Mouse (Mus musculus) stomach, postnatal 0 days (tissue): Measurements from ENCODE around the gene Siae. TPM values are rescaled to one million over a fixed set of nuclear protein-coding genes. Genes with fewer than 3 reads are reported as not detected.

Experiments
- ATAC-seq: fragments of 200-750 bp; cut with Nextera tagmentation; 2 replicates; pipeline ENCODE4 v1.8.0; 2017; ENCODE audit not compliant: low FRiP score, low TSS enrichment
- DNase-seq: peaks from one replicate; pipeline ENCODE4 v3.0.0-alpha.2; 2016; ENCODE audit warnings: low spot score
- H3K27ac ChIP-seq: fragments of 300-500 bp; sonication (generic); replicated peaks from 2 replicates; pipeline ENCODE4 v1.5.1; 2014; ENCODE audit warnings: mild to moderate bottlenecking, control low read depth
- H3K27me3 ChIP-seq: fragments of 300-500 bp; sonication (generic); 2 replicates; pipeline ENCODE4 v1.6.1; 2014; ENCODE audit warnings: low read length; ENCODE audit not compliant: control insufficient read depth, insufficient read depth
- H3K36me3 ChIP-seq: fragments of 300-500 bp; sonication (generic); 2 replicates; pipeline ENCODE4 v1.6.1; 2014; ENCODE audit warnings: low read length, mixed read lengths; ENCODE audit not compliant: control insufficient read depth, insufficient read depth
- H3K4me1 ChIP-seq: fragments of 300-500 bp; sonication (generic); replicated peaks from 2 replicates; pipeline ENCODE4 v1.6.1; 2014; ENCODE audit warnings: antibody characterized with exemption; ENCODE audit not compliant: control insufficient read depth, insufficient read depth
- H3K4me2 ChIP-seq: fragments of 300-500 bp; sonication (generic); replicated peaks from 2 replicates; pipeline ENCODE4 v1.6.1; 2014; ENCODE audit warnings: low read depth, mild to moderate bottlenecking, control low read depth, moderate library complexity
- H3K4me3 ChIP-seq: fragments of 300-500 bp; sonication (generic); 2 replicates; pipeline ENCODE4 v1.5.1; 2014; ENCODE audit warnings: low read depth, low read length, control low read depth
- H3K9ac ChIP-seq: fragments of 300-500 bp; sonication (generic); 2 replicates; pipeline ENCODE4 v1.6.1; 2014; ENCODE audit warnings: mild to moderate bottlenecking, low read length, control low read depth, mixed read lengths
- H3K9me3 ChIP-seq: fragments of 300-500 bp; sonication (generic); 2 replicates; pipeline ENCODE4 v1.6.1; 2016; ENCODE audit warnings: low read length; ENCODE audit not compliant: control insufficient read depth
- CTCF ChIP-seq: IDR thresholded peaks from 2 replicates; pipeline ENCODE4 v1.5.1; 2016; ENCODE audit warnings: antibody characterized with exemption, low read depth, mild to moderate bottlenecking, moderate library complexity
- EP300 ChIP-seq: optimal IDR thresholded peaks from 2 replicates; pipeline ENCODE3; 2016; ENCODE audit warnings: antibody characterized with exemption
- WGBS: fragments of 180-500 bp; shearing (Covaris S2); extraction: QIAGEN DNeasy Blood & Tissue Kit; methylation state at CpG from one replicate; pipeline ENCODE4 v1.1.7; 2014; 5-methylcytosine and 5-hydroxymethylcytosine counted together
- polyA plus RNA-seq: library from polyadenylated mRNA; unstranded; fragments of >200 nt; fragmentation: Nextera tagmentation; extraction: Ambion mirVana; gene quantifications from 2 replicates; pipeline ENCODE4 v1.2.1, GENCODE M21; 2015

Gene Siae
- polyA plus RNA-seq, 1 experiment from 2014 or later = 6.9 TPM

DNA sequence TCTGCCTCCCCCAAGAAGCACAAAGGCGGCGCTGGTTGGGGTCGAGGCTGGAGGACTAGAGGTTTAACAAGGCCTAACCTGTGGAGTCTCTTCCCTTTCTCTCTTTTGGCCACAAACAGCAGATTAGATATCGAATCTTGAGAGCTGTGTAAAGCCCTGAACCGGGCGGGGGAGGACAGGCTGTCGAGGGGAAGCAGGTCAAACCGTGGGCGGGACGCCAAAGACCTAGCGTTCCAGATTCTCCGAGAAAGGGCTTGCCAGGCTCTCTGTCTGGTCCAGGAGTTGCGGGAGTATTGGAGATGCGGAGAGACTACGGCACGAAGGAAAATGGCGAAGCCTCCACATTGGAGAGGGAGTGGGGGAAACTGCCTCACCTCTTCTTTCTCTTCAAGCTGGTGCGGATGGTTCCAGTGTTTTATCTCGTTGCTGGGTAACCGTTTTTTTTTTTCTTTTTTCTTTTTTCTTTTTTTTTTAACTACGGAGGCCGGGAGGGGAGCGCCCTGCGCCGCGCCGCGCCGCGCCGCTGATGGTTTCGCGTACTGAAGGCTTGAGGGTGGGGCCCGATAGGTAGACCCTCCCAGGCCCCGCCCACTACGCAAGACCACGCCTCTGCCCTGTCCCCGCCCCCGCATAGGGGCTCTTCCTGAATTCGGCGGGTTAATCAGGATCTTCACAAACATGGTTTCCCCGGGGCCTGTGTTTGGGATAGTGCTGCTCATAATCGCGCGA lies 57.8 kb downstream of the Siae start, which contains the start of gene Spa17:
Gene Spa17, minus strand, starts transcription at position 541 of the 729 bp plus-strand sequence.
- ATAC-seq (peak; percentile 97), DNase-seq (peak; percentile 90)
- under 1% methylated on average over 44 of the region's 45 CpGs for WGBS

GRCm38 (mm10) chr9:37613911-37614280 lies 58.4 kb downstream of the Siae start:
- no peak for ATAC-seq
- WGBS = 19% methylated on average over 6 of the region's 6 CpGs
- H3K27ac ChIP-seq = peak overlapping the region; percentile 81; the same call in 1 of the 2 replicates

More for the DNA sequence above, 57.8 kb downstream of the Siae start, which contains the start of gene Spa17:
- H3K27me3 ChIP-seq = no peaks in the 10 kb centered on the region
- H3K36me3 ChIP-seq = no peaks in the 10 kb centered on the region
- H3K4me1 ChIP-seq = no peaks in the 10 kb centered on the region
- H3K4me2 ChIP-seq = peak within 1 kb of the TSS; percentile 72
- TF ChIP-seq EP300 (no peak), CTCF (0 out of 2 replicates have a peak, but pooled peaks have one; percentile 1)
- peak within 1 kb of the TSS; percentile 72 for H3K4me3 ChIP-seq
- peak within 1 kb of the TSS; percentile 81 for H3K27ac ChIP-seq
- H3K9ac ChIP-seq = peak within 1 kb of the TSS; percentile 72
- H3K9me3 ChIP-seq = no peaks in the 10 kb centered on the region

DNA sequence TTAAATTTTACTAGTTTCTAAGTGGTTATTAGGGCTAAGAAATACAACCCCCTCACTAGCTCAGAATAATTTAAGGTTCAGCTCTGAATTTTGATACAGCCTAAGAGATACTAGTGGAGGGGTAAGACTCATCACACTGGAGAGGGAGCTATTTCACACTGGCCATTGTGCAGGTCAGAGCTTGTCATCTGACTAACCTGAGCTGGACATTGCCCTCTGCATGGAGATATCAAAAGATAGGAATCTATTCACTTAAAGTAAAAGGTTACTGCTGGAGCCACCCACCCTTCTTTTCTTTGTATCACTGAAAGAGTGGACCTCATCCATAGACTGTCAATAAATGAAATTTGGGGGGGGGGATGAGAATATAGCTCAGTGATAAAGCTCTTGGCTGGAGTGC lies 58.8 kb downstream of the Siae start:
- H3K27me3 ChIP-seq = no peaks in the 10 kb centered on the region
- no peak overlapping the region for H3K27ac ChIP-seq
- no peak overlapping the region; the same call in 1 of the 2 replicates for H3K9ac ChIP-seq
- H3K9me3 ChIP-seq = no peaks in the 10 kb centered on the region
- peak overlapping the region; percentile 72; the same call in 1 of the 2 replicates for H3K4me3 ChIP-seq
- TF ChIP-seq EP300 (no peak), CTCF (0 out of 2 replicates have a peak, but pooled peaks have one; percentile 4)
- peak overlapping the region; percentile 72; the same call in 1 of the 2 replicates for H3K4me2 ChIP-seq
- H3K4me1 ChIP-seq = no peaks in the 10 kb centered on the region
- H3K36me3 ChIP-seq = no peaks in the 10 kb centered on the region
- ATAC-seq (no peak; the same call in 1 of the 2 replicates), DNase-seq (no peak)

More at GRCm38 (mm10) chr9:37613911-37614280, 58.4 kb downstream of the Siae start:
- TF ChIP-seq EP300 = no peak
- TF ChIP-seq CTCF = no peak
- Histone ChIP-seq H3K4me3 (peak overlapping the region; percentile 72), H3K36me3 (no peaks in the 10 kb centered on the region), H3K27me3 (no peaks in the 10 kb centered on the region), H3K9ac (peak overlapping the region; percentile 52), H3K4me1 (no peaks in the 10 kb centered on the region), H3K4me2 (peak overlapping the region; percentile 72), H3K9me3 (no peaks in the 10 kb centered on the region)
- DNase-seq = no peak

DNA sequence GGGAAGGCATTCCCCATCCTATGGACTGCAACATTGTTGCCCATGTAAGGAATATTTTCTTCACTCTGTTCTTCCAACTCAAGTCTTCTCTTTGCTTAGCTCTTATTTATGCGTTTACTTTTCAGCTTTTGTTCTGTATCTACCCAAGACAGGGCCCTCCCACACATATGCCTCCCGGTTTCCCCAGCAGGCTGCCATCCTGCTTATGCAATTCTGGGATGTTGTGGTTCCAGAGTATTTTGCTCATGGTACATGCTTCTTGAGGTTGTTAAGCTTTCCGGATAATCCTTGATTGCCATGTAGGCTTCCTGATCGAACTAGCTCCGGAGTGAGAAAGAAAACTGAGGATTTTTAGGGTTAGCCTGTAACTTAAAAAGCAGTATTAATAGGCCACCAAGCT lies 59.7 kb downstream of the Siae start:
- Histone ChIP-seq H3K27me3 (no peaks in the 10 kb centered on the region), H3K9ac (no peak overlapping the region), H3K27ac (no peak overlapping the region), H3K4me1 (no peaks in the 10 kb centered on the region), H3K4me2 (no peak overlapping the region), H3K9me3 (no peaks in the 10 kb centered on the region), H3K4me3 (no peak overlapping the region), H3K36me3 (no peaks in the 10 kb centered on the region)
- no peak for DNase-seq
- TF ChIP-seq CTCF (no peak), EP300 (no peak)
- WGBS = 71% methylated on average over 5 of the region's 5 CpGs
- no peak for ATAC-seq

- no peak overlapping the region for H3K4me3 ChIP-seq
- no peaks in the 10 kb centered on the region for H3K4me1 ChIP-seq
- no peaks in the 10 kb centered on the region for H3K9me3 ChIP-seq
- H3K27ac ChIP-seq = no peak overlapping the region
- ATAC-seq (no peak), DNase-seq (peak; percentile 17)
- TF ChIP-seq CTCF (peak; percentile 86), EP300 (no peak)
- no peaks in the 10 kb centered on the region for H3K27me3 ChIP-seq
- no peak overlapping the region for H3K4me2 ChIP-seq
- no peak overlapping the region for H3K9ac ChIP-seq
- no peaks in the 10 kb centered on the region for H3K36me3 ChIP-seq
- WGBS = 62% methylated on average over 2 of the region's 2 CpGs
These were observed 61.3 kb downstream of the Siae start for GRCm38 (mm10) chr9:37616770-37617169.

DNA sequence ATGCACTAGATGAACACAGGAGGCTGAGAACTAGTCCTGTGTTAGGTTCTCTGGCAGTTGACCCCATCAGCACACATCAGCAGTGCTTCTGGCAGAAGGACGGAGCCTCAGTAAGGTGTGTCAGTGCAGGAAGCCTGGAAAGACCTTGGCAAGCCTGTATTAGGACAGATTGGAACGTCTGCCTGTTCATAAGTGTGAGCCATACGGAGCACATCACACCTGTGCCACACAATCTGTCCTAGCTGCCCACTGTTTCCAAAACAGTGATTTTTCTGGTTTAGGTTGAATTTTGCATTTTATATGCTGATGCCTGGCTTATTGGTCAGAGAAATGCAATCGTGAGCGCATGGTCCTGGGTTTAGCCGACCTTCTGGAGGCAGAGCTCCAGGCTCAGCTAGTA lies 65.8 kb downstream of the Siae start:
- Histone ChIP-seq H3K27ac (no peak overlapping the region), H3K4me3 (no peak overlapping the region), H3K4me1 (no peaks in the 10 kb centered on the region), H3K4me2 (no peak overlapping the region), H3K27me3 (no peaks in the 10 kb centered on the region), H3K36me3 (no peaks in the 10 kb centered on the region), H3K9ac (no peak overlapping the region), H3K9me3 (no peaks in the 10 kb centered on the region)
- no peak for ATAC-seq
- DNase-seq = no peak
- no peak for TF ChIP-seq CTCF
- TF ChIP-seq EP300 = no peak
- WGBS = 80% methylated on average over 6 of the region's 6 CpGs
